Mouse (Mus musculus): Measurements from ENCODE around the gene Pogk.

Gene Pogk

GRCm38 (mm10) chr1:166409701-166410220 is at the start of gene Pogk:
TSS of gene Pogk (minus strand) at chr1:166409863.
- DNase-seq (ENCODE audit: low spot score) = peak; percentile 92

GRCm38 (mm10) chr1:166441992-166442391 is 32.3 kb upstream of the Pogk start:
- no peak for DNase-seq (ENCODE audit: low spot score)

DNA sequence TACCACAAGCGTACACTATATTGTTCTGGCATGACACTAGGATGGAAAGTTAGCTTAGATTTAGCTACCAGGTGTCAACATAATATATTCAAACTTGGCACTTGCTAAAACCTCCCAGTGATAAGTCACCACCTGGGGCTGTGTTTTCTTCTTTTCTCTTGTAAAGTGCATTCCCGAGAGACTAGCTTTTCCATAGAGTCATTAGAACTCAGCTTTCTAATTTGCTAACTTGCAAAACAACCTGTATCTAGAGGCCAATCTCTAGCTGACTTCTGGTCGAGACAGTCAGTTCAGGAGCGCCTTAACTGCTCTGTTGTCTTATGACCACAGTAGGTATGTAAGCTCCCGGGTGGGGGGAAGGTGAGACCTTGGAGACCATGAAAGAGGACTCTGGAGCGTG is 29.8 kb upstream of the Pogk start:
- DNase-seq (ENCODE audit: low spot score) = no peak

GRCm38 (mm10) chr1:166429809-166430431 is 20.3 kb upstream of the Pogk start:
- DNase-seq (ENCODE audit: low spot score) = no peak

GRCm38 (mm10) chr1:166429053-166429452 is 19.4 kb upstream of the Pogk start:
- peak; percentile 55 for DNase-seq (ENCODE audit: low spot score)

DNA sequence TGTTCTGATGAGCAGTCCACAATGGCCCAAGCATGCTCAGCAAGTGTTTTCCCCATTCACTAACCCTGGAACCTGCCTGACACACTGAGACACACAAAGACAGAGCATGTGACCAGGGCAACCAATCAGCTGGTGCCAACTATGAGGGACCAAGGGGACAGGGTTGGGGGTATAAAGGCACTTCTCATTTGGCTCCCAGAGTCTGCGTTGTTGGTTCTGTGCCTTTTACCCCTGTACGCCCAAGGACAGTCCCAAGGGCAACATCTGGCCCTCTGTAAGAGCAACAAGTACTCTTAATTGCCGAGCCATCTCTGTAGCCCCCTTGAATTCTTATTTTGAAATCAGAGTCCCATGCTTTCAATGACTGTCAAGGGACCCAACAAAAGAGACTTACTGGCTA is 2.6 kb upstream of the Pogk start:
- DNase-seq (ENCODE audit: low spot score) = no peak

GRCm38 (mm10) chr1:166411541-166411940 is 1.9 kb upstream of the Pogk start:
- DNase-seq (ENCODE audit: low spot score) = no peak

DNA sequence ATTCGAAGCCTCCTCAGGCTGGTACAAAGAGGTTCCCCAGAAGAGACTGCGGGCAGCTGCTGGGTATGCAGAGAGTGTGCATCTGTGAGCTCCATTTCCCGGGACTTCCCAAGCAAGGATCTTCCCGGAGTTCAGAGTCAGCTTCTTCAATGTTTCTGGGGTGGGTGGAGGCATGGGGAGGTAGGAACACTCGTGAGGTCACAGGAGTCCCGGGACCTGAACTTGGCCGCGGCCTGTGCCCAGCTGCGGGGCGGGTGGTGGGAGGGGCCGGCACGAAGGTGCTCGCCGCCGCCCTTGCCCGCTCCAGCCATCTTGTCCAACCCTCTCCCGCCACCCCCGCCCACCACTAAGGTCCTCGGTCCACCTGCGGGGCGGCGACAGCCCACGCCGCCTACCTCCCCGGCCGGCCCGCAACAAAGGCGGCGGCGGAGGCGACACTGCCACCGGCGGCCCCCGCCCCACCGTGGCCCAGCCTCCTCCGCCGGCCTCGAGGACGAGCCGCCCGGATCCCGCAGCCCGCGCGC is 424 bp downstream of the Pogk start:
- DNase-seq (ENCODE audit: low spot score) = peak; percentile 50

DNA sequence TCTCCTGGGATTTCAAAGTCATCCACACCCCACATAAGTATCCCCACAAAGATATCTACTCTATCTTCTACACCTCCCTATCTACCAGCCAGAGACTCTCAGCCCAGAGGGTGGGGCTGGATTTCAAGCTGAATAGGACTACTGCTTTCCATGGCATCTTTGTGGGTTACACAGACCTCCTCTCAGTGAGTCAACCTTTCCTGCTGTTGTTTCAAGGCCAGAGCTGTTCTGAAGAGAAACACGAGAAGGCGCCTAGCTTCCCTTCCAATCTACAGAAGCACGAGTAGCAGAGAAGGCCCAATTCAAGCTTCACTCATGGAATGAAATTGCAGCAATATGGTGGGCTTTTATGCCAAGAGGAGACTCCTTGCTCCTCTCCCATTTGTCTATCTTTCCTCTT is 5.8 kb downstream of the Pogk start:
- DNase-seq (ENCODE audit: low spot score) = no peak

- DNase-seq (ENCODE audit: low spot score) = no peak
Observed at GRCm38 (mm10) chr1:166402003-166402402, 7.7 kb downstream of the Pogk start.

- no peak for DNase-seq (ENCODE audit: low spot score)
Observed at GRCm38 (mm10) chr1:166401455-166401854, 8.2 kb downstream of the Pogk start.

GRCm38 (mm10) chr1:166396381-166396780 is 13.3 kb downstream of the Pogk start:
- DNase-seq (ENCODE audit: low spot score) = no peak

DNA sequence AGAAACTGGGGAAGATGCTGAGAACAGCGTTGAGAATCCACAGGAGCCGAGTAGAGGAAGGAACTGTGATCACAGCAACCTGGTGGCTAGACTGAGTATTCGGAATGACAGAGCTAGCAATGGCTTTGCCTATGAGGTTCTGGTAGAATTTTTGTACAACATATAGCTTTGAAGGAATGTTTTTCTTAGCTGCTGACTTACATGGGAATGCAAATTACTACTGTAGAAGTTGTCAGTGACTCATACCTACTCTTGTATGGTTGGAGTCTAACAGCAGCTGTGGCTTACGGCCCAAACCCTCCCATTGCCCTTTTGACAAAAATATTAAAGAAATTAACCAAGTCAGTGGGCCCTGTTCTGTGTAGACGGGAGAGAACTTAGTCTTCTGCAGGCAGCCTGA is 14.0 kb downstream of the Pogk start:
- DNase-seq (ENCODE audit: low spot score) = no peak

GRCm38 (mm10) chr1:166394770-166395169 is 14.9 kb downstream of the Pogk start:
- DNase-seq (ENCODE audit: low spot score) = no peak

GRCm38 (mm10) chr1:166391671-166392070 is 18.0 kb downstream of the Pogk start:
- DNase-seq (ENCODE audit: low spot score) = no peak

DNA sequence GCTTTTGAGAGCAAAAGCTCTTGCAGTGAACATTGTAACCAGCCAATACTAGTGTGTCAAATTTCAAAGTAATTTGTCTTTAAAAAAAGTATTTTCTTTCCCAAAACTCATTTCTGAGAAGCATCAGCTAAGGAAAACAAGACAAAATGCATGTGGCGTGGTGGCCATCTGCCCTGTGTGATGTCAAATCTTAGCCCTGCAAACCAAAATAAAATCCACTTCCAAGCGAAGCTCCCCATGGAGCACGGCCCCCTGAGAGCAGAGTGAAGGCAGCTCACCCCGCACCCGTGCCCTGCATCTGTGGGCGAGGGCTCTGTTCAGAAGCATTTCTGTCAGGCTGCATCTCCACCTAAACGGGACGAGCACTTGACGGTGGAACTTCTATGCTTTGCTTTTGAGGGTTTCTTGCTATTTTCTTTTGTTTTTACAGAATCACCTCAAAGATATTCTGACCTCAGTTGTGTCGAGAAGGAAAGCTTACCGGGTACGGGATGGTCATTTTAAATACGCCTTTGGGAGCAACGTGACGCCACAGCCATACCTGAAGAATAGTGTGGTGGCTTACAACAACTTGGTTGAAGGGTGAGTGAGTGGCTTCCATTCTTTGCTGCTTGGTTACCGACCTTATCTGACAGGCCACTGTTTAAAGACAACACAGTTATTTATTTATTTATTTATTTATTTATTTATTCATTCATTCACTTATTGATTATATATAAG is 20.1 kb downstream of the Pogk start:
- DNase-seq (ENCODE audit: low spot score) = no peak

DNA sequence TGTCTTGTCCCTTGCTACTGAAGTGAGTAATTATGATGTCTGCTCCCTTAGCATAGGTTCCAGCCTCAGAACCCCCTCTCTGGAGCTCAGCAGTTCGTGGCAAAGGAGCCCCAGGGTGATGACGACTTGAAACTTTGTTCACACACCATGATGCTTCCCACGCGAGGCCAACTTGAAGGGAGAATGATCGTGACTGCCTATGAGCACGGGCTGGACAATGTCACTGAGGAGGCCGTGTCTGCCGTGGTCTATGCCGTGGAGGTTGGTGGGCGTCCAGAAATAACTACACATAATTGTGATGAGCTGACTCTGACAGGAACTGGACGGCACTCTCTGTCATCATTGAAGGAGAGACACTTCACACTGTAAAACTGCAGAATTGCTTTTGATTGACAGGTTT is 21.2 kb downstream of the Pogk start:
- DNase-seq (ENCODE audit: low spot score) = no peak

- no peak for DNase-seq (ENCODE audit: low spot score)
Observed at GRCm38 (mm10) chr1:166385431-166385830, 24.2 kb downstream of the Pogk start.

DNA sequence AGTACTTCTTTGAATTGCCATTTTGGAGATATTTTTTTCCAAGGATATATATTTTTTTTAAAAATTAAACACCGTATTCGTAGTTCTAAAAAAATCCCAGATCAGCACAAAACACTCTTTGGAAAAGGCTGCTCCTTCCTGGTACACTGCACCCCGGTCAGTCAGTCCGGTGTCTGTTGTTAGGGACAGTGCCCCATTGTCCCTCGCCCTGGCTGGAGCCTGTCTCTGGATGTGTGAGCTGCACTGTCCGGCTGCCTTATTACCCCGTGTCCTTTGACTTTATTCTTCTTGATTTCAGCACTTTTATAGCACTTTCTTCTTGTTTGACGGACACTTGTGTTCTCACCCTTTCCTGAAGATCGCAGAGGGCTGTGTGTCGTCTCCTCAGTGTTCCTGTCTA is 25.0 kb downstream of the Pogk start:
- DNase-seq (ENCODE audit: low spot score) = no peak

GRCm38 (mm10) chr1:166382626-166383025 is 27.0 kb downstream of the Pogk start:
- no peak for DNase-seq (ENCODE audit: low spot score)

DNA sequence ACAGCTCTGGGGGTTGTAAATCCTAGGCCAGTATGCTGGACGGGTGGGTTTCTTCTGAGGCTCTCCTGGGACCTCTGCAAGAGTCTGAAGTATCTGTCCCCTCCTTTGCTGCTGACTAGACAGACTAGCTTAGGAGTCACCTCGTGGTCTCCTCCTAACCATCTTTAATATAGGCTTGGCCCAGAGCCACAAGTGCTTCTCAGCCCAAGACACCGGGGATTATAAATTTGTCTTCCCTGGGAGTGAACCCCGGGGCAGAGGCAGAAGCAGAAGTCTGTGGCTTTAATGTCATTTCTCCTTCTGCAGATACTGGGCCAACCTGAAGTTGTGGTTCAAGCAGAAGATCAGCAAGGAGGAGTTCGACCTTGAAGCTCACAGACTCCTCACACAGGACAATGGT is 27.8 kb downstream of the Pogk start:
- DNase-seq (ENCODE audit: low spot score) = no peak

DNA sequence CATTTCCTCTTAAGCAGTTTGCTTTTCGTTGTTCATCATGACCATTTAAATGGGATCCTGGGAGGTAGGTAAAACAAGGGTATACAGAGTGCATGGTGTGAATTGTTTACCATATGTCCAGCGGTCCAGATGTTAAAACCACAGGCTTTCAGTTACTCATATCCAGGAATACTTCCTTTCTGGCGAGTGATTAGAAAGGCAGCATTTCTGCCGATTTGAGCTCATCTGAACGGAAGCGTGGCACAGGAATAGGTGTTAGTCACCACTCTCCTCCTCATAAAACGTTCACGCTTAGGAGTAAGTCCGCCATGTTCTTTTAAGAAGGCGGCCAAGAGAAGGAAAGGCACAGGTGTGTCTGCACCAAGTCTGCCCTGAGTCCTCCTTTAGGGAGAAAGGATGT is 28.3 kb downstream of the Pogk start:
- no peak for DNase-seq (ENCODE audit: low spot score)

GRCm38 (mm10) chr1:166379630-166380231 is 29.9 kb downstream of the Pogk start:
- peak; percentile 77 for DNase-seq (ENCODE audit: low spot score)

Measured in embryo, embryonic 10.5 days (tissue).